10 mouse cellular contexts compared by ENCODE assay signal in genomic region chr9:31204722-31205121, GRCm38 (mm10). TPM values are rescaled to one million over a fixed set of nuclear protein-coding genes. Genes with fewer than 3 reads are reported as not detected.
A peak's percentile ranks its signal among the peaks of the same experiment; 100 is the strongest.
DNase-seq lines count a peak whose midpoint lies in the region; ATAC-seq lines count a peak whose summit lies in the region.
"Had no signal": no experiment of that assay in that cellular context is flagged by ENCODE, and none has a peak within 500 bp of the region (broad histone marks: within the 10 kb centered on the region; RNA-seq: fewer than 3 reads in every experiment).

No protein-coding gene starts in this region.

- no peaks in the 10 kb centered on the region for H3K9me3 ChIP-seq in intestine, embryonic 15.5 days
- H3K9me3 ChIP-seq in liver, embryonic 12.5 days (replicated peaks): no peaks in the 10 kb centered on the region
- H3K9me3 ChIP-seq in forebrain, embryonic 16.5 days (ENCODE audit: control insufficient read depth, low read length): no peaks in the 10 kb centered on the region
- no peaks in the 10 kb centered on the region for H3K9me3 ChIP-seq in limb, embryonic 10.5 days (replicated peaks)
- H3K9me3 ChIP-seq: neural tube, embryonic 12.5 days had no signal

- no peak overlapping the region for H3K4me3 ChIP-seq in intestine, embryonic 15.5 days (replicated peaks)
- no peak overlapping the region for H3K4me3 ChIP-seq in liver, embryonic 12.5 days
- H3K4me3 ChIP-seq in forebrain, embryonic 16.5 days (replicated peaks; ENCODE audit: low read length): no peak overlapping the region
- H3K4me3 ChIP-seq in limb, embryonic 10.5 days: no peak overlapping the region
- H3K4me3 ChIP-seq: neural tube, embryonic 12.5 days had no signal

- no peak overlapping the region for H3K27ac ChIP-seq in intestine, embryonic 15.5 days
- no peak overlapping the region for H3K27ac ChIP-seq in liver, embryonic 12.5 days
- H3K27ac ChIP-seq in forebrain, embryonic 16.5 days (ENCODE audit: low read length): no peak overlapping the region
- no peak overlapping the region for H3K27ac ChIP-seq in limb, embryonic 10.5 days
- H3K27ac ChIP-seq: neural tube, embryonic 12.5 days had no signal

- no peak overlapping the region for H3K9ac ChIP-seq in intestine, embryonic 15.5 days
- no peak overlapping the region for H3K9ac ChIP-seq in liver, embryonic 12.5 days
- no peak overlapping the region for H3K9ac ChIP-seq in forebrain, embryonic 16.5 days (replicated peaks; ENCODE audit: low read depth, low read length)
- H3K9ac ChIP-seq: forebrain, postnatal 0 days; neural tube, embryonic 12.5 days had no signal

- H3K27me3 ChIP-seq in intestine, embryonic 15.5 days (replicated peaks): no peaks in the 10 kb centered on the region
- H3K27me3 ChIP-seq in liver, embryonic 12.5 days (replicated peaks): no peaks in the 10 kb centered on the region
- H3K27me3 ChIP-seq in forebrain, embryonic 16.5 days (replicated peaks; ENCODE audit: control insufficient read depth, insufficient read depth, low read length): no peaks in the 10 kb centered on the region
- H3K27me3 ChIP-seq in limb, embryonic 10.5 days (ENCODE audit: low read depth, poor library complexity, severe bottlenecking): no peaks in the 10 kb centered on the region
- H3K27me3 ChIP-seq: neural tube, embryonic 12.5 days had no signal

- peak; percentile 64 for ATAC-seq in intestine, embryonic 15.5 days
- ATAC-seq in liver, embryonic 12.5 days: peak; percentile 13; the same call in 1 of the 2 replicates
- ATAC-seq in forebrain, embryonic 16.5 days: no peak
- ATAC-seq: forebrain, postnatal 0 days had no signal

- H3K36me3 ChIP-seq in intestine, embryonic 15.5 days: no peaks in the 10 kb centered on the region
- H3K36me3 ChIP-seq in liver, embryonic 12.5 days: peaks cover 3% of the 10 kb centered on the region; the same call in 1 of the 2 replicates
- H3K36me3 ChIP-seq in forebrain, embryonic 16.5 days (ENCODE audit: control insufficient read depth, insufficient read depth): no peaks in the 10 kb centered on the region
- H3K36me3 ChIP-seq in limb, embryonic 10.5 days: peaks cover 6% of the 10 kb centered on the region; the same call in 1 of the 2 replicates
- H3K36me3 ChIP-seq: neural tube, embryonic 12.5 days had no signal

- H3K4me1 ChIP-seq in intestine, embryonic 15.5 days (replicated peaks): peaks cover 6% of the 10 kb centered on the region
- H3K4me1 ChIP-seq in liver, embryonic 12.5 days: peaks cover 69% of the 10 kb centered on the region
- peaks cover 14% of the 10 kb centered on the region for H3K4me1 ChIP-seq in forebrain, embryonic 16.5 days (replicated peaks; ENCODE audit: control insufficient read depth, insufficient read depth, low read length)
- peaks cover 14% of the 10 kb centered on the region for H3K4me1 ChIP-seq in limb, embryonic 10.5 days

- DNase-seq in urinary bladder, postnatal 36 days (ENCODE audit: low spot score in 2 of 2): peak; percentile 59 to 62
- DNase-seq in urinary bladder, adult 2 months (ENCODE audit: low spot score): no peak
- no peak for DNase-seq in limb, embryonic 10.5 days (ENCODE audit: low spot score)
- no peak for DNase-seq in B cell, adult 2 months
- DNase-seq: cerebellum, adult 11 months; forebrain, postnatal 0 days had no signal

- WGBS in intestine, embryonic 15.5 days: 42% methylated on average over 6 of the region's 6 CpGs
- WGBS in liver, embryonic 12.5 days (ENCODE audit: insufficient replicate concordance): 18% methylated on average over 6 of the region's 6 CpGs
- WGBS in forebrain, embryonic 16.5 days: 86% methylated on average over 6 of the region's 6 CpGs
- 73% methylated on average over 6 of the region's 6 CpGs for WGBS in limb, embryonic 10.5 days

- no peak overlapping the region for H3K4me2 ChIP-seq in intestine, embryonic 15.5 days (replicated peaks)
- H3K4me2 ChIP-seq in liver, embryonic 12.5 days: no peak overlapping the region
- H3K4me2 ChIP-seq in forebrain, embryonic 16.5 days (ENCODE audit: low read length): no peak overlapping the region
- H3K4me2 ChIP-seq: neural tube, embryonic 12.5 days had no signal

RNA-seq across cellular contexts. Expression of gene Aplp2, which starts 6.9 kb away (rescaled TPM):
- 943 and 1,034 TPM in 2 replicates for polyA plus RNA-seq in urinary bladder, adult 2 months (2012; rRNA removed)
- 210 and 215 TPM in 2 replicates for polyA plus RNA-seq in intestine, embryonic 15.5 days (2015; fragmentation: Nextera tagmentation; extraction: Ambion mirVana)
- 210 and 212 TPM in 2 replicates for polyA plus RNA-seq in liver, embryonic 12.5 days (2016; fragmentation: Nextera tagmentation; extraction: Ambion mirVana)
- 275 and 276 TPM in 2 replicates for polyA plus RNA-seq in forebrain, embryonic 16.5 days (2015; fragmentation: Nextera tagmentation; extraction: Ambion mirVana)
- polyA plus RNA-seq in limb, embryonic 10.5 days (2016; fragmentation: Nextera tagmentation; extraction: Ambion mirVana): 179 and 182 TPM in 2 replicates

Comparison
In these comparisons a context has a peak if more than half of its experiments do, and no peak if none do; other contexts are left out.
1. DNase-seq: peak in urinary bladder, postnatal 36 days (2 of 2); none in urinary bladder, adult 2 months (single experiment), limb, embryonic 10.5 days (single experiment) and B cell, adult 2 months (0 of 2).